ENCODE assay signal across 9 mouse cellular contexts in genomic region chr12:33193408-33193901, GRCm38 (mm10). TPM values are rescaled to one million over a fixed set of nuclear protein-coding genes. Genes with fewer than 3 reads are reported as not detected.
DNase-seq lines count a peak whose midpoint lies in the region; ATAC-seq and TF ChIP-seq lines count a peak whose summit lies in the region.
"Had no signal": no experiment of that assay in that cellular context is flagged by ENCODE, and none has a peak within 500 bp of the region (broad histone marks: within the 10 kb centered on the region; RNA-seq: fewer than 3 reads in every experiment).

No protein-coding gene starts in this region.

- H3K9me3 ChIP-seq in forebrain, postnatal 0 days (ENCODE audit: low read length), result peaks cover 3% of the 10 kb centered on the region; the same call in 1 of the 2 replicates
- H3K9me3 ChIP-seq in forebrain, embryonic 11.5 days (ENCODE audit: control insufficient read depth, low read length), result peaks cover 3% of the 10 kb centered on the region; the same call in 1 of the 2 replicates
- H3K9me3 ChIP-seq in heart, embryonic 15.5 days (replicated peaks), result no peaks in the 10 kb centered on the region; the same call in 1 of the 2 replicates
- no peaks in the 10 kb centered on the region for H3K9me3 ChIP-seq in lung, embryonic 14.5 days (ENCODE audit: low read depth, low read length)

- TF ChIP-seq CTCF in forebrain, postnatal 0 days (IDR thresholded peaks at IDR 0.05; ENCODE audit: low read depth), result no peak
- no peak for TF ChIP-seq CTCF in lung, embryonic 14.5 days (IDR thresholded peaks at IDR 0.05; ENCODE audit: low read depth)

- ATAC-seq in forebrain, postnatal 0 days, result 0 out of 2 replicates have a peak, but pooled peaks have one; percentile 23
- no peak for ATAC-seq in forebrain, embryonic 11.5 days (replicated peaks; ENCODE audit: low FRiP score)
- ATAC-seq in heart, embryonic 15.5 days (replicated peaks; ENCODE audit: insufficient number of reproducible peaks, insufficient read depth, low FRiP score, low read depth), result peak; percentile 75
- ATAC-seq in lung, embryonic 14.5 days (ENCODE audit: insufficient read depth), result peak; percentile 94
- ATAC-seq in CD4-positive, CD25-positive, alpha-beta regulatory T cell, adult 4 months, result no peak

- H3K27ac ChIP-seq in forebrain, postnatal 0 days (ENCODE audit: low read depth, low read length), result no peak overlapping the region
- no peak overlapping the region for H3K27ac ChIP-seq in forebrain, embryonic 11.5 days (ENCODE audit: low read depth, low read length)
- H3K27ac ChIP-seq in heart, embryonic 15.5 days, result peak overlapping the region; percentile 39
- peak overlapping the region; percentile 42; the same call in 1 of the 2 replicates for H3K27ac ChIP-seq in lung, embryonic 14.5 days (ENCODE audit: low read depth)

- H3K9ac ChIP-seq in forebrain, postnatal 0 days, result no peak overlapping the region
- H3K9ac ChIP-seq in forebrain, embryonic 11.5 days (ENCODE audit: low read length), result no peak overlapping the region
- no peak overlapping the region for H3K9ac ChIP-seq in heart, embryonic 15.5 days
- H3K9ac ChIP-seq in lung, embryonic 14.5 days, result no peak overlapping the region

- WGBS in forebrain, postnatal 0 days, result 40% methylated on average over 11 of the region's 11 CpGs
- WGBS in forebrain, embryonic 11.5 days, result 56% methylated on average over 11 of the region's 11 CpGs
- 25% methylated on average over 11 of the region's 11 CpGs for WGBS in heart, embryonic 15.5 days
- WGBS in lung, embryonic 14.5 days, result 28% methylated on average over 11 of the region's 11 CpGs

- no peaks in the 10 kb centered on the region; the same call in 1 of the 2 replicates for H3K36me3 ChIP-seq in forebrain, postnatal 0 days (ENCODE audit: insufficient read depth)
- no peaks in the 10 kb centered on the region for H3K36me3 ChIP-seq in forebrain, embryonic 11.5 days (ENCODE audit: control insufficient read depth, insufficient read depth, low read length)
- no peaks in the 10 kb centered on the region for H3K36me3 ChIP-seq in heart, embryonic 15.5 days
- H3K36me3 ChIP-seq in lung, embryonic 14.5 days (ENCODE audit: insufficient read depth), result no peaks in the 10 kb centered on the region

- no peak for DNase-seq in forebrain, postnatal 0 days
- no peak for DNase-seq in forebrain, embryonic 11.5 days (ENCODE audit: low spot score)
- DNase-seq in R1 (ENCODE audit: low read depth, low spot score), result peak; percentile 35
- DNase-seq in lung, embryonic 14.5 days, result peak; percentile 88
- DNase-seq in cerebellum, adult 11 months, result no peak
- DNase-seq in cerebellum, postnatal 25 days, result no peak
- DNase-seq: layer of hippocampus, adult 9-11 months had no signal

- no peak overlapping the region for H3K4me3 ChIP-seq in forebrain, postnatal 0 days (ENCODE audit: low read depth, low read length)
- no peak overlapping the region for H3K4me3 ChIP-seq in forebrain, embryonic 11.5 days (ENCODE audit: low read depth, low read length)
- H3K4me3 ChIP-seq in heart, embryonic 15.5 days, result no peak overlapping the region
- H3K4me3 ChIP-seq in lung, embryonic 14.5 days (ENCODE audit: low read depth, low read length), result no peak overlapping the region

- H3K27me3 ChIP-seq in forebrain, postnatal 0 days (ENCODE audit: insufficient read depth, low read length), result no peaks in the 10 kb centered on the region
- no peaks in the 10 kb centered on the region for H3K27me3 ChIP-seq in forebrain, embryonic 11.5 days (ENCODE audit: control insufficient read depth, insufficient read depth, low read length)
- H3K27me3 ChIP-seq in heart, embryonic 15.5 days, result no peaks in the 10 kb centered on the region
- no peaks in the 10 kb centered on the region for H3K27me3 ChIP-seq in lung, embryonic 14.5 days (ENCODE audit: insufficient read depth, low read length)

- no peak overlapping the region for H3K4me2 ChIP-seq in forebrain, postnatal 0 days (ENCODE audit: low read depth)
- no peak overlapping the region for H3K4me2 ChIP-seq in forebrain, embryonic 11.5 days (ENCODE audit: low read depth, low read length, severe bottlenecking)
- H3K4me2 ChIP-seq in heart, embryonic 15.5 days, result peak overlapping the region; percentile 37
- peak overlapping the region; percentile 26; the same call in 1 of the 2 replicates for H3K4me2 ChIP-seq in lung, embryonic 14.5 days

- H3K4me1 ChIP-seq in forebrain, postnatal 0 days (ENCODE audit: insufficient read depth), result 0 out of 2 replicates have a peak, but pooled peaks cover 3% of the 10 kb centered on the region
- H3K4me1 ChIP-seq in forebrain, embryonic 11.5 days (replicated peaks; ENCODE audit: control insufficient read depth, insufficient read depth, low read length), result no peaks in the 10 kb centered on the region
- peaks cover 33% of the 10 kb centered on the region for H3K4me1 ChIP-seq in heart, embryonic 15.5 days (replicated peaks)
- peaks cover 9% of the 10 kb centered on the region; the same call in 1 of the 2 replicates for H3K4me1 ChIP-seq in lung, embryonic 14.5 days (ENCODE audit: insufficient read depth)

RNA-seq across cellular contexts. Expression of gene Atxn7l1, which starts 46.0 kb away (rescaled TPM):
- 16.1 and 23.0 TPM in 2 replicates for total RNA-seq in forebrain, postnatal 0 days (2014; rRNA removed)
- 18.2 TPM in 2 replicates for polyA plus RNA-seq in forebrain, postnatal 0 days (2015; fragmentation: Nextera tagmentation; extraction: Ambion mirVana)
- polyA plus RNA-seq in forebrain, embryonic 11.5 days (2014; fragmentation: Nextera tagmentation; extraction: Ambion mirVana), result 16.0 and 16.5 TPM in 2 replicates
- polyA plus RNA-seq in heart, embryonic 15.5 days (2015; fragmentation: Nextera tagmentation; extraction: Ambion mirVana), result 7.8 and 10.2 TPM in 2 replicates
- 14.4 and 16.5 TPM in 2 replicates for polyA plus RNA-seq in lung, embryonic 14.5 days (2014; fragmentation: Nextera tagmentation; extraction: Ambion mirVana)
- 10 to 100 TPM; 75.6 to 87.7 TPM for polyA plus RNA-seq in CD4-positive, CD25-positive, alpha-beta regulatory T cell, adult 4 months (2017; shearing (Covaris generic))

Comparison
In these comparisons a context has a peak if more than half of its experiments do, and no peak if none do; other contexts are left out.
1. ATAC-seq: peak in forebrain, postnatal 0 days (single experiment), heart, embryonic 15.5 days (single experiment) and lung, embryonic 14.5 days (single experiment); none in forebrain, embryonic 11.5 days (single experiment) and CD4-positive, CD25-positive, alpha-beta regulatory T cell, adult 4 months (single experiment).
2. DNase-seq: peak in R1 (single experiment) and lung, embryonic 14.5 days (single experiment); none in forebrain, postnatal 0 days (single experiment), forebrain, embryonic 11.5 days (single experiment), cerebellum, adult 11 months (single experiment) and cerebellum, postnatal 25 days (0 of 2).
3. H3K27ac ChIP-seq: peak in heart, embryonic 15.5 days (single experiment) and lung, embryonic 14.5 days (single experiment); none in forebrain, postnatal 0 days (single experiment) and forebrain, embryonic 11.5 days (single experiment).
4. H3K4me2 ChIP-seq: peak in heart, embryonic 15.5 days (single experiment) and lung, embryonic 14.5 days (single experiment); none in forebrain, postnatal 0 days (single experiment) and forebrain, embryonic 11.5 days (single experiment).